Mouse (Mus musculus): ENCODE measurements around the gene Krtap5-2.
"Not testable (repeated sequence)": the region's sequence is repeated elsewhere in the genome, so short reads cannot be mapped to it uniquely, and the experiment has no call there.

Gene Krtap5-2

GRCm38 (mm10) chr7:142175905-142176304, at the start of gene Krtap5-2:
Krtap5-2 (minus strand) TSS chr7:142176005.
- DNase-seq = not testable (repeated sequence)

- DNase-seq = no peak
Observed at GRCm38 (mm10) chr7:142224518-142224917, 48.7 kb upstream of the Krtap5-2 start.

- not testable (repeated sequence) for DNase-seq
Observed at GRCm38 (mm10) chr7:142212136-142212535, 36.3 kb upstream of the Krtap5-2 start.

GRCm38 (mm10) chr7:142211559-142211958, 35.8 kb upstream of the Krtap5-2 start, which contains the start of gene Gm7579:
Gm7579 (plus strand) TSS chr7:142211859.
- no peak for DNase-seq

GRCm38 (mm10) chr7:142206891-142207290, 31.1 kb upstream of the Krtap5-2 start:
- not testable (repeated sequence) for DNase-seq

GRCm38 (mm10) chr7:142205488-142205887, 29.7 kb upstream of the Krtap5-2 start:
- no peak for DNase-seq

- no peak for DNase-seq
Observed at GRCm38 (mm10) chr7:142201064-142201463, 25.3 kb upstream of the Krtap5-2 start, which contains the start of gene Krtap5-3. Krtap5-3 (plus strand) TSS chr7:142201364.

GRCm38 (mm10) chr7:142198748-142199147, 22.9 kb upstream of the Krtap5-2 start:
- no peak for DNase-seq

- DNase-seq = no peak
Observed at GRCm38 (mm10) chr7:142190289-142190688, 14.5 kb upstream of the Krtap5-2 start, which contains the start of gene Gm10153. Gm10153 (minus strand) TSS chr7:142190389.

GRCm38 (mm10) chr7:142188156-142188555, 12.4 kb upstream of the Krtap5-2 start:
- DNase-seq = no peak

GRCm38 (mm10) chr7:142181021-142181420, 5.2 kb upstream of the Krtap5-2 start:
- DNase-seq = no peak

GRCm38 (mm10) chr7:142178685-142179084, 2.9 kb upstream of the Krtap5-2 start:
- DNase-seq = no peak

- DNase-seq = no peak
Observed at GRCm38 (mm10) chr7:142169836-142170235, 6.0 kb downstream of the Krtap5-2 start.

- DNase-seq = not testable (repeated sequence)
Observed at GRCm38 (mm10) chr7:142165639-142166038, 10.2 kb downstream of the Krtap5-2 start, which contains the start of gene Gm4553. Gm4553 (minus strand) TSS chr7:142165739.

- no peak for DNase-seq
Observed at GRCm38 (mm10) chr7:142159366-142159765, 16.4 kb downstream of the Krtap5-2 start.

- not testable (repeated sequence) for DNase-seq
Observed at GRCm38 (mm10) chr7:142157013-142157412, 18.8 kb downstream of the Krtap5-2 start, which contains the start of gene Gm29735. Gm29735 (minus strand) TSS chr7:142157113.

GRCm38 (mm10) chr7:142155308-142155707, 20.5 kb downstream of the Krtap5-2 start:
- DNase-seq = no peak

- no peak for DNase-seq
Observed at GRCm38 (mm10) chr7:142152191-142152590, 23.6 kb downstream of the Krtap5-2 start.

GRCm38 (mm10) chr7:142148633-142149032, 27.2 kb downstream of the Krtap5-2 start:
- no peak for DNase-seq

GRCm38 (mm10) chr7:142146033-142146432, 29.8 kb downstream of the Krtap5-2 start:
- DNase-seq = peak; percentile 12

GRCm38 (mm10) chr7:142145413-142145940, 30.3 kb downstream of the Krtap5-2 start:
- no peak for DNase-seq

- DNase-seq = no peak
Observed at GRCm38 (mm10) chr7:142144507-142144906, 31.3 kb downstream of the Krtap5-2 start, which contains the start of gene Gm45337. Gm45337 (minus strand) TSS chr7:142144607.

GRCm38 (mm10) chr7:142143506-142144010, 32.2 kb downstream of the Krtap5-2 start:
- DNase-seq = not testable (repeated sequence)

- no peak for DNase-seq
Observed at GRCm38 (mm10) chr7:142140696-142141095, 35.1 kb downstream of the Krtap5-2 start.
